Mouse (Mus musculus) embryonic facial prominence, embryonic 11.5 days (tissue): ENCODE results near the gene Mnd1. TPM values are rescaled to one million over a fixed set of nuclear protein-coding genes. Genes with fewer than 3 reads are reported as not detected.

Experiments
- ATAC-seq: fragments of 200-750 bp; cut with Nextera tagmentation; replicated peaks from 2 replicates; pipeline ENCODE4 v1.8.0; 2017; ENCODE audit warnings: low read depth; ENCODE audit not compliant: insufficient number of reproducible peaks, low FRiP score, low TSS enrichment
- DNase-seq: peaks from one replicate; pipeline ENCODE4 v3.0.0-alpha.2; 2015; ENCODE audit warnings: low spot score
- H3K27ac ChIP-seq: fragments of 300-500 bp; sonication (generic); replicated peaks from 2 replicates; pipeline ENCODE4 v1.5.1; 2014; ENCODE audit warnings: mild to moderate bottlenecking, low read depth, low read length, control low read depth
- H3K27me3 ChIP-seq: fragments of 300-500 bp; sonication (generic); 2 replicates; pipeline ENCODE4 v1.6.1; 2014; ENCODE audit warnings: mild to moderate bottlenecking, low read length, moderate library complexity, mixed read lengths; ENCODE audit not compliant: control insufficient read depth, insufficient read depth
- H3K36me3 ChIP-seq: fragments of 300-500 bp; sonication (generic); replicated peaks from 2 replicates; pipeline ENCODE4 v1.6.1; 2014; ENCODE audit warnings: low read depth, mild to moderate bottlenecking, low read length, moderate library complexity, mixed read lengths; ENCODE audit not compliant: control insufficient read depth, insufficient read depth
- H3K4me1 ChIP-seq: fragments of 300-500 bp; sonication (generic); 2 replicates; pipeline ENCODE4 v1.6.1; 2014; ENCODE audit warnings: low read length, mixed read lengths; ENCODE audit not compliant: control insufficient read depth, insufficient read depth
- H3K4me2 ChIP-seq: fragments of 300-500 bp; sonication (generic); 2 replicates; pipeline ENCODE4 v1.6.1; 2014; ENCODE audit warnings: low read depth, mild to moderate bottlenecking, control low read depth, low read length, moderate library complexity
- H3K4me3 ChIP-seq: fragments of 300-500 bp; sonication (generic); 2 replicates; pipeline ENCODE4 v1.5.1; 2014; ENCODE audit warnings: low read depth, low read length, control low read depth
- H3K9ac ChIP-seq: fragments of 300-500 bp; sonication (generic); replicated peaks from 2 replicates; pipeline ENCODE4 v1.6.1; 2014; ENCODE audit warnings: mild to moderate bottlenecking, control low read depth, low read length
- H3K9me3 ChIP-seq: fragments of 300-500 bp; sonication (generic); replicated peaks from 2 replicates; pipeline ENCODE4 v1.6.1; 2016; ENCODE audit warnings: mild to moderate bottlenecking, low read length, inconsistent platforms, mixed read lengths; ENCODE audit not compliant: control insufficient read depth
- WGBS: fragments of 180-500 bp; shearing (Covaris S2); extraction: QIAGEN DNeasy Blood & Tissue Kit; methylation state at CpG from one replicate; pipeline ENCODE4 v1.1.7; 2014; 5-methylcytosine and 5-hydroxymethylcytosine counted together
- polyA plus RNA-seq: library from polyadenylated mRNA; unstranded; fragments of >200 nt; fragmentation: Nextera tagmentation; extraction: Ambion mirVana; gene quantifications from 2 replicates; pipeline ENCODE4 v1.2.1, GENCODE M21; 2014

Mnd1 gene
- polyA plus RNA-seq, 1 experiment from 2014 or later, result 18.5 TPM

DNA sequence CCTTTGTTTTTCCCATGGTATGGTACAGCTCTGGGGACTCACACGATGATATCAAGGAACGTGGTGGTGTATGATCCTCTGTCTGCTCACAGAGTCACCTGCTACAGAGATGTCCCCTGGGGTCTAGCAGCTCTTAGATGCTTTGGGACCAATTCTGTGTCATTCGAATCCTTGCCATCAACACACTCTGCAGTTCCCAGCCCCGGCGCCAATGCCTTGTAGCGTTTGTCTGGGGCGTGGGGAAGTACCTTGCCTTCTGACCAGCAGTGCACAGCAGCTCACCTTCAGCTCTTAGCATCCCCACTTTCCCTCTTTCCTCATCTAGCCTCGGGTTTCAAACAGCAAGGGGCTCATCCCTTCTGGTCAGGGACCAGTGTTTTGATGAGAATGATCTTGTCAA is 84.8 kb downstream of the Mnd1 start:
- 83% methylated on average over 8 of the region's 8 CpGs for WGBS
- H3K4me3 ChIP-seq, result no peak overlapping the region
- H3K27ac ChIP-seq, result no peak overlapping the region
- no peaks in the 10 kb centered on the region for H3K27me3 ChIP-seq
- no peak overlapping the region for H3K9ac ChIP-seq
- H3K9me3 ChIP-seq, result no peaks in the 10 kb centered on the region
- H3K4me2 ChIP-seq, result no peak overlapping the region
- H3K4me1 ChIP-seq, result no peaks in the 10 kb centered on the region
- H3K36me3 ChIP-seq, result no peaks in the 10 kb centered on the region
- no peak for ATAC-seq
- DNase-seq, result no peak

DNA sequence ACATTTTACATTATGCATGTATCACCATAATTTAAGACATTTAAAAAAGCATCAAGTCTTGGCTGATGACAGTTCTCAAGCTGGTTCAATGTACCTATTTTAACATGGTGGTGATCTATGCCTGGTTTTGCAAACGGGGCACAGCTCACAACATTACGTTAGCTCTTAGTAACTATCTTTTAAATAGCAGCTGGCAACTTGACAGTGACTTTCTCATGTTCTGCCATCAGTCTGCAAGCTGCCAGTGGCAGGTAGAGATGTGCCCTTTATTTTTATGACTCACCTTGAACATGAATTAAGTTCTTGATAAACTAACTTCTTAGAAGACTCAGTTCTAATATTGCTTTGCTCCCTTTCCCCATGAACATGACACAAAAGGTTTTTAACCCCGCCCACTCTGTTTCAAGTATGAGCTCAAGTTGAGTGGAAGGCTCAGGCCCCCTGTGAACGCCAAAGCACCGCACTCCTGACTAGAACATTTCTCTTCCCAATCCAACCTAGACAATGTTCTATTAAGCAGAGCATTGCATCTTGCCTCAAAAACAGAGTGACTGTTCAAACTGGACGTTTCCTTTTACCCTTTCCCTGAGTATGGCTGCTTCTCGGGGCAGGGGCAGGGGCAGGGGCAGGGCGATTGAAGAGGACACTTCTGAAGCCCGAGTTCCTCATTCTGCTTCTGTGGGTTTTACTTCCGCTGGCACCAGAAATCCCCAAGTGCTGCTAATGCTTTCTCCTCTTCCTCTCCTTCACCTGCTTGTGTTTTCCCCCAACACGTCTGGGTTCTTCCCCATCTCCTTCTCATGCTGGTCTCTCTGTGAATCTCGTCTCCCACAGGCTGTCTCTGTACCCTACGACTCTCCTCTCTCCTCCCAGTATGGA is 86.5 kb downstream of the Mnd1 start:
- H3K36me3 ChIP-seq, result no peaks in the 10 kb centered on the region
- no peak overlapping the region for H3K4me3 ChIP-seq
- 83% methylated on average over 13 of the region's 13 CpGs for WGBS
- no peak overlapping the region for H3K9ac ChIP-seq
- no peaks in the 10 kb centered on the region for H3K4me1 ChIP-seq
- no peaks in the 10 kb centered on the region for H3K27me3 ChIP-seq
- no peak overlapping the region for H3K4me2 ChIP-seq
- ATAC-seq (no peak), DNase-seq (no peak)
- no peak overlapping the region for H3K27ac ChIP-seq
- H3K9me3 ChIP-seq, result no peaks in the 10 kb centered on the region

DNA sequence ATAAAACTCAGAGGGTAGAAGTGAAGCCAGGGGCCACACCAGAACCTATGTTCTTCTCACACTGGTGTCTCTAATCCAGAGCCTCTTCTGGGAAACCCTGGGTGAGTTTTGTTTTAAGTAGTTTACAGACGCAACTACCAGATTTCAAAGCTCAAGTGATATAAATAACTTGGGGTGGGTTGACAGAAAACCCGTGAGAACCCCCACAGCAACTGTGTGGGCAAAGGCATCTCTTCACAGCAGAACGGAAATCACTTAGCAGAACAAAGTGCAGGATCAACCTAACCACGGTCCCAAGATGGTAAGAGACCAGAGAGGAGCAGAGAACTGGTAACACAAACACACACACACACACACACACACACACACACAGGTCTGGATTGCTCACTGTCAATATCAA is 89.8 kb downstream of the Mnd1 start:
- Histone ChIP-seq H3K4me1 (peaks cover 3% of the 10 kb centered on the region; the same call in 1 of the 2 replicates), H3K4me2 (no peak overlapping the region), H3K9ac (no peak overlapping the region), H3K4me3 (no peak overlapping the region), H3K9me3 (no peaks in the 10 kb centered on the region), H3K27me3 (no peaks in the 10 kb centered on the region), H3K36me3 (no peaks in the 10 kb centered on the region), H3K27ac (no peak overlapping the region)
- WGBS, result 84% methylated on average over 4 of the region's 4 CpGs
- DNase-seq, result no peak
- no peak for ATAC-seq

DNA sequence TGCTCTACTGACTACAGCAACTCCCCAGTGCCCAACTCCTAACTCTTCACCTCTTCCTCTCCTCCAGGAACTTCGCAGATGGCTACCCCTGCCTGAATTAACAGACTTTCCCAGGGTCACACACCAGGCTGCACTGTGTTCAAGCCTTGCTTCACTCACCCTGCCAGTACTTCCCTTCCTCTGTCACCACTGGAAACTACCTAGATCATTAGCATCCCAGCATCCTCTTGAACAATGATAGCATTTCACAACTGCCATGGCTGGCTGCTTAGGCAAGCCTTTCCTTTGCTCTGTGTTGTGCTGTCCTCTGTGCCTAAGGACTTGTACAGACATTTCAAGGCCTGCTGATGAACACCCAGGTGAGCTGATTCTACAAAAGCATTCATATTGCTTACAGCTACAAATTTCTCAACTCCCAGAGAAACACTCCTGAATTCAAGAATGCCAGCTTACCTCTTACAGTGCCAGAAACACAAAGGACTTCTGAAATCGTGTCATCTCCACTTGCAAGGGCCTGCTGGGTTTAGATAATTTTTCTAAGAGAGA is 92.1 kb downstream of the Mnd1 start:
- no peak overlapping the region for H3K9ac ChIP-seq
- no peaks in the 10 kb centered on the region for H3K27me3 ChIP-seq
- H3K9me3 ChIP-seq, result no peaks in the 10 kb centered on the region
- H3K27ac ChIP-seq, result no peak overlapping the region
- DNase-seq (no peak), ATAC-seq (no peak)
- 84% methylated on average over 2 of the region's 2 CpGs for WGBS
- H3K36me3 ChIP-seq, result no peaks in the 10 kb centered on the region
- peaks cover 3% of the 10 kb centered on the region; the same call in 1 of the 2 replicates for H3K4me1 ChIP-seq
- no peak overlapping the region for H3K4me2 ChIP-seq
- H3K4me3 ChIP-seq, result no peak overlapping the region

DNA sequence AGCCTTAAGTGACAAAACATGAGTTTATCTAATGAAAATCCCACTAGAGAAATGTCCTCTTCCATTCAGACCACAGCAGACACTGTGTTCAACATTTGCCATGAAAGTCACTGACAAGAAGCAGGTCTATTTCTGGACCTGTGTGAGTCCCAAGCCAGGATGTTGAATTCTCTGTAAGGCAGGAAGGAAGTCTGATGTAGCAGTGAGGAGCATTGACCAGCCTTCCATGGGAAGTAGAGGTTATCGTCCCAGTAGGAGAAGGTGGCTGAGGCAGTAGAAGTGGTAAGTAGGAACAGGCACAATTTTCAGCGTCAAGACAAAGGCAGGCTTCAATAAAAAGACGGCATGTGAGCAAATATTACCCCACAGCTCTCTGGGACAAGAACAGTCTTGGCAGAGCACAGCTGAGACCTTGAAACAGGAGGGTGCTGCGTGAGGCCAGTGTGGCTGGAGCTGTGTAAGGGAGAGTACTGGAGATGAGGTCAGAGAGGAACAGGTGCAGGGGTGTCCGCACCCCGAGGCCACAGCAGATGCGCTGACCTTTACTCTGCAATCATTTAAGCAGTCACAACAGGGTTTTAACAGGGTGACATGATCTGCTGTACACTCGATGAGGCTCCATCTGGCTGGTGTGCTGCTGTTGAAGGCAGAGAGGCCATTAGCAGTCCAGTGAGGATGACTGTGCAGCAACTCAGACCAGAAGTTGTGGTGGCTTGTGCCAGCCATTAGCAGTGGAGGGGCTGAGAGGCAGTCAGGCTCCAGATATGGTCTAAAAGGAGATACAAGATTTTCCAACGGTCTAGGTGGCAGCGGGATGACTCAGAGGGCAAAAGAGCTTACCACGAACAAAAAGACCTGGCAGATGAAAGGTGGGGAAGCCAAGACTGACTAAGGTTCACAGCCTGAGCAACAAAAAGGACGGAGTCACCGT is 93.8 kb downstream of the Mnd1 start:
- H3K27ac ChIP-seq, result no peak overlapping the region; the same call in 1 of the 2 replicates
- ATAC-seq, result 0 out of 2 replicates have a peak, but pooled peaks have one; percentile 26
- WGBS, result 69% methylated on average over 13 of the region's 13 CpGs

DNA sequence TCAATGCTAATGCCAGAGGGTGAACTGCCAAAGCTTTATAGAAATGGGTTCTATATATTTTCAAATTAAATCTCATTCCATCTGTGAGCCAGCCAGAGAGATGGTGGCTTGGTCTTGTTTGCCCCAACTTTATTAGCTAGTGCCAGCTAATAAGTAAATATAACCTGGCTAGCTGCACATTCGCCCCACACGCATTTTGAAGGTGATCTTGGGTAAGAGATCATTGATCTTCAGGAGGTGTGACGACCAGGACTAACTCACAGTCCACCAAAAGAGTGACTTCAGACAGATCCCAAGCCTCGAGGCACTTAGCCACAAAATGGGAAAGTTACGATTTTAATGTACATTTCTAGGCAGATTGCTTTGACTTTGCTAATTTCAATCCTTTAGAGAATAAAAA is 94.6 kb downstream of the Mnd1 start:
- WGBS, result 85% methylated on average over 5 of the region's 5 CpGs
- DNase-seq, result no peak

More for the DNA sequence above, 93.8 kb downstream of the Mnd1 start:
- Histone ChIP-seq H3K36me3 (no peaks in the 10 kb centered on the region), H3K4me1 (peaks cover 3% of the 10 kb centered on the region; the same call in 1 of the 2 replicates), H3K4me3 (no peak overlapping the region), H3K9ac (no peak overlapping the region), H3K4me2 (no peak overlapping the region), H3K27me3 (no peaks in the 10 kb centered on the region), H3K9me3 (no peaks in the 10 kb centered on the region)
- no peak for DNase-seq

DNA sequence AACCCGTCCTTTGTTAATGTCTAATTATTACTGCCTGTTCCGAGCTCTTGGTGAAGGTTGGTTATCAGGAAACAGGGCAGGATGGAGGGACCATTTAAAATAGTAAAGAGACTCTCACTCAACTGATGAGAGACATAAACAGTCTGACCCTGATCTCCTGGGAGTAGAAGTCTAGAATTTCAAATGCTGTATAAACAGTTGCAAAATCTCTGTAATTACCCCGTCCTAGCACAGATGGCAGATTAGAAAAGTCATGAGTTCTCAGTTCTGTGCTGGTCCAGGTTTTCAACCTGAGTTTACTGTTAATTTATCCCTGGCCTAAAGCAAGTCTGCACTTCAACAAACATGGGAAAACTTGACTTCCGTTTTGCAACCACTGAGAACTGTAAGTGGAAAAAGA is 95.5 kb downstream of the Mnd1 start:
- no peak; the same call in 1 of the 2 replicates for ATAC-seq
- peak; percentile 60 for DNase-seq
- H3K27ac ChIP-seq, result no peak overlapping the region
- H3K4me1 ChIP-seq, result peaks cover 3% of the 10 kb centered on the region; the same call in 1 of the 2 replicates
- no peaks in the 10 kb centered on the region for H3K9me3 ChIP-seq
- H3K27me3 ChIP-seq, result no peaks in the 10 kb centered on the region
- no peak overlapping the region for H3K9ac ChIP-seq
- no peak overlapping the region for H3K4me2 ChIP-seq
- WGBS, result 25% methylated on average over 4 of the region's 4 CpGs
- no peaks in the 10 kb centered on the region for H3K36me3 ChIP-seq
- no peak overlapping the region for H3K4me3 ChIP-seq

More for the DNA sequence above, 94.6 kb downstream of the Mnd1 start:
- no peak overlapping the region for H3K9ac ChIP-seq
- H3K9me3 ChIP-seq, result no peaks in the 10 kb centered on the region
- H3K4me3 ChIP-seq, result no peak overlapping the region
- no peak overlapping the region for H3K4me2 ChIP-seq
- H3K36me3 ChIP-seq, result no peaks in the 10 kb centered on the region
- peaks cover 3% of the 10 kb centered on the region; the same call in 1 of the 2 replicates for H3K4me1 ChIP-seq
- ATAC-seq, result no peak
- no peak overlapping the region for H3K27ac ChIP-seq
- H3K27me3 ChIP-seq, result no peaks in the 10 kb centered on the region
